Mouse (Mus musculus): ENCODE results near the gene Yipf1.

- TF ChIP-seq CTCF (IDR thresholded peaks at IDR 0.05; ENCODE audit: low read depth) (no peak), EP300 (IDR thresholded peaks at IDR 0.05; ENCODE audit: low read depth) (no peak)
Measured at GRCm38 (mm10) chr4:107300371-107300770, 13.8 kb upstream of the Yipf1 start.

Data from liver, embryonic 14.5 days (tissue).